Mouse (Mus musculus) forebrain, embryonic 13.5 days (tissue): ENCODE measurements around the gene Cinp. TPM values are rescaled to one million over a fixed set of nuclear protein-coding genes. Genes with fewer than 3 reads are reported as not detected.

Source experiments
- ATAC-seq: fragments of 200-750 bp; cut with Nextera tagmentation; 2 replicates; pipeline ENCODE4 v1.8.0; 2017
- H3K27ac ChIP-seq: fragments of 300-500 bp; sonication (generic); 2 replicates; pipeline ENCODE4 v1.5.1; 2015; ENCODE audit warnings: inconsistent platforms, mild to moderate bottlenecking, moderate library complexity
- H3K27me3 ChIP-seq: fragments of 300-500 bp; sonication (generic); 2 replicates; pipeline ENCODE4 v1.6.1; 2015; ENCODE audit warnings: mild to moderate bottlenecking, inconsistent platforms
- H3K36me3 ChIP-seq: fragments of 300-500 bp; sonication (generic); 2 replicates; pipeline ENCODE4 v1.6.1; 2015; ENCODE audit warnings: mild to moderate bottlenecking, inconsistent platforms; ENCODE audit not compliant: poor library complexity, severe bottlenecking
- H3K4me1 ChIP-seq: fragments of 300-500 bp; sonication (generic); 2 replicates; pipeline ENCODE4 v1.6.1; 2015; ENCODE audit warnings: inconsistent platforms
- H3K4me2 ChIP-seq: fragments of 300-500 bp; sonication (generic); 2 replicates; pipeline ENCODE4 v1.6.1; 2015; ENCODE audit warnings: inconsistent platforms, mild to moderate bottlenecking, moderate library complexity
- H3K4me3 ChIP-seq: fragments of 300-500 bp; sonication (generic); 2 replicates; pipeline ENCODE4 v1.5.1; 2015; ENCODE audit warnings: mild to moderate bottlenecking, inconsistent platforms
- H3K9ac ChIP-seq: fragments of 300-500 bp; sonication (generic); 2 replicates; pipeline ENCODE4 v1.6.1; 2015; ENCODE audit warnings: mild to moderate bottlenecking, inconsistent platforms
- H3K9me3 ChIP-seq: fragments of 300-500 bp; sonication (generic); replicated peaks from 2 replicates; pipeline ENCODE4 v1.6.1; 2016; ENCODE audit warnings: inconsistent platforms
- WGBS: fragments of 180-500 bp; shearing (Covaris S2); methylation state at CpG from one replicate; pipeline ENCODE4 v1.1.7; 2015; 5-methylcytosine and 5-hydroxymethylcytosine counted together
- polyA plus RNA-seq: library from polyadenylated mRNA; unstranded; fragments of >200 nt; fragmentation: Nextera tagmentation; extraction: Ambion mirVana; gene quantifications from 2 replicates; pipeline ENCODE4 v1.2.1, GENCODE M21; 2015

Gene Cinp
- polyA plus RNA-seq, 1 experiment from 2014 or later: 76.6 TPM

GRCm38 (mm10) chr12:110843194-110844048 lies 45.5 kb downstream of the Cinp start:
- H3K9me3 ChIP-seq: no peaks in the 10 kb centered on the region
- peak overlapping the region; percentile 43 for H3K4me3 ChIP-seq
- 18% methylated on average over 32 of the region's 32 CpGs for WGBS
- peak; percentile 38; the same call in 1 of the 2 replicates for ATAC-seq
- no peak overlapping the region for H3K27ac ChIP-seq
- peaks cover 36% of the 10 kb centered on the region for H3K4me1 ChIP-seq
- H3K36me3 ChIP-seq: no peaks in the 10 kb centered on the region
- peak overlapping the region; percentile 63 for H3K4me2 ChIP-seq
- peaks cover 40% of the 10 kb centered on the region for H3K27me3 ChIP-seq
- H3K9ac ChIP-seq: peak overlapping the region; percentile 53; the same call in 1 of the 2 replicates

GRCm38 (mm10) chr12:110841731-110842493 lies 47.0 kb downstream of the Cinp start:
- Histone ChIP-seq H3K9me3 (no peaks in the 10 kb centered on the region), H3K4me3 (no peak overlapping the region), H3K9ac (no peak overlapping the region), H3K36me3 (no peaks in the 10 kb centered on the region), H3K4me1 (peaks cover 46% of the 10 kb centered on the region), H3K27ac (no peak overlapping the region), H3K27me3 (peaks cover 31% of the 10 kb centered on the region), H3K4me2 (no peak overlapping the region)
- 75% methylated on average over 5 of the region's 5 CpGs for WGBS
- ATAC-seq: no peak

- under 1% methylated on average over 69 of the region's 71 CpGs for WGBS
These were observed 48.4 kb downstream of the Cinp start, which contains the start of gene Mok for GRCm38 (mm10) chr12:110840348-110841198. Gene Mok (minus strand): TSS chr12:110840939.

GRCm38 (mm10) chr12:110837850-110838249 lies 51.1 kb downstream of the Cinp start:
- Histone ChIP-seq H3K27ac (peak overlapping the region; percentile 86), H3K9me3 (no peaks in the 10 kb centered on the region), H3K4me2 (peak overlapping the region; percentile 16; the same call in 1 of the 2 replicates), H3K27me3 (no peaks in the 10 kb centered on the region), H3K9ac (no peak overlapping the region), H3K4me1 (peaks cover 27% of the 10 kb centered on the region), H3K36me3 (no peaks in the 10 kb centered on the region), H3K4me3 (no peak overlapping the region)
- no peak for ATAC-seq
- WGBS: 75% methylated on average over 8 of the region's 8 CpGs

More at GRCm38 (mm10) chr12:110840348-110841198, 48.4 kb downstream of the Cinp start, which contains the start of gene Mok:
- H3K4me3 ChIP-seq: peak within 1 kb of the TSS; percentile 67
- peaks cover 18% of the 10 kb centered on the region for H3K27me3 ChIP-seq
- H3K36me3 ChIP-seq: no peaks in the 10 kb centered on the region
- no peak within 1 kb of the TSS for H3K27ac ChIP-seq
- H3K4me1 ChIP-seq: peaks cover 44% of the 10 kb centered on the region
- peak within 1 kb of the TSS; percentile 69 for H3K4me2 ChIP-seq
- ATAC-seq: peak; percentile 79
- no peaks in the 10 kb centered on the region for H3K9me3 ChIP-seq
- H3K9ac ChIP-seq: peak within 1 kb of the TSS; percentile 65

- peak; percentile 75 for ATAC-seq
- H3K36me3 ChIP-seq: no peaks in the 10 kb centered on the region
- peak overlapping the region; percentile 36 for H3K4me2 ChIP-seq
- H3K27ac ChIP-seq: peak overlapping the region; percentile 86
- WGBS: 8% methylated on average over 5 of the region's 5 CpGs
- H3K27me3 ChIP-seq: no peaks in the 10 kb centered on the region
- no peak overlapping the region for H3K4me3 ChIP-seq
- peak overlapping the region; percentile 43 for H3K9ac ChIP-seq
- H3K9me3 ChIP-seq: no peaks in the 10 kb centered on the region
- H3K4me1 ChIP-seq: peaks cover 27% of the 10 kb centered on the region
These were observed 51.6 kb downstream of the Cinp start for GRCm38 (mm10) chr12:110837192-110837841.

- Histone ChIP-seq H3K9me3 (no peaks in the 10 kb centered on the region), H3K4me2 (peak overlapping the region; percentile 36), H3K36me3 (0 out of 2 replicates have a peak, but pooled peaks cover under 1% of the 10 kb centered on the region), H3K4me1 (peaks cover 27% of the 10 kb centered on the region), H3K4me3 (no peak overlapping the region), H3K27ac (peak overlapping the region; percentile 86), H3K9ac (peak overlapping the region; percentile 43), H3K27me3 (no peaks in the 10 kb centered on the region)
- WGBS: 22% methylated on average over 6 of the region's 6 CpGs
- no peak for ATAC-seq
These were observed 52.2 kb downstream of the Cinp start for GRCm38 (mm10) chr12:110836729-110837128.

GRCm38 (mm10) chr12:110835182-110835581 lies 53.8 kb downstream of the Cinp start:
- WGBS: 99% methylated on average over 3 of the region's 3 CpGs

GRCm38 (mm10) chr12:110830293-110831024 lies 58.5 kb downstream of the Cinp start:
- no peaks in the 10 kb centered on the region for H3K27me3 ChIP-seq
- no peak for ATAC-seq
- WGBS: 87% methylated on average over 9 of the region's 11 CpGs

More at GRCm38 (mm10) chr12:110835182-110835581, 53.8 kb downstream of the Cinp start:
- no peak overlapping the region for H3K4me2 ChIP-seq
- no peak for ATAC-seq
- H3K9me3 ChIP-seq: no peaks in the 10 kb centered on the region
- peaks cover 26% of the 10 kb centered on the region for H3K4me1 ChIP-seq
- H3K9ac ChIP-seq: no peak overlapping the region
- H3K27ac ChIP-seq: no peak overlapping the region
- no peak overlapping the region for H3K4me3 ChIP-seq
- 0 out of 2 replicates have a peak, but pooled peaks cover 6% of the 10 kb centered on the region for H3K36me3 ChIP-seq
- no peaks in the 10 kb centered on the region for H3K27me3 ChIP-seq

GRCm38 (mm10) chr12:110828908-110829307 lies 60.0 kb downstream of the Cinp start:
- no peak overlapping the region for H3K4me2 ChIP-seq
- peaks cover 16% of the 10 kb centered on the region; the same call in 1 of the 2 replicates for H3K36me3 ChIP-seq
- H3K4me1 ChIP-seq: no peaks in the 10 kb centered on the region
- H3K4me3 ChIP-seq: no peak overlapping the region
- H3K27me3 ChIP-seq: no peaks in the 10 kb centered on the region
- ATAC-seq: no peak
- no peak overlapping the region for H3K9ac ChIP-seq
- WGBS: 92% methylated on average over 4 of the region's 4 CpGs
- H3K27ac ChIP-seq: no peak overlapping the region
- H3K9me3 ChIP-seq: no peaks in the 10 kb centered on the region

More at GRCm38 (mm10) chr12:110830293-110831024, 58.5 kb downstream of the Cinp start:
- H3K4me2 ChIP-seq: no peak overlapping the region
- no peaks in the 10 kb centered on the region for H3K4me1 ChIP-seq
- H3K36me3 ChIP-seq: peaks cover 16% of the 10 kb centered on the region; the same call in 1 of the 2 replicates
- H3K9me3 ChIP-seq: no peaks in the 10 kb centered on the region
- H3K4me3 ChIP-seq: no peak overlapping the region
- H3K27ac ChIP-seq: no peak overlapping the region
- H3K9ac ChIP-seq: no peak overlapping the region
